Mouse (Mus musculus) kidney, embryonic 14.5 days (tissue): Measurements from ENCODE around the gene Upf2. TPM values are rescaled to one million over a fixed set of nuclear protein-coding genes. Genes with fewer than 3 reads are reported as not detected.

Experiments
- ATAC-seq: fragments of 200-750 bp; cut with Nextera tagmentation; 2 replicates; pipeline ENCODE4 v1.8.0; 2017; ENCODE audit warnings: moderate number of reproducible peaks, mild to moderate bottlenecking, moderate TSS enrichment, moderate library complexity; ENCODE audit not compliant: low FRiP score, low TSS enrichment
- H3K27ac ChIP-seq: fragments of 300-500 bp; sonication (generic); 2 replicates; pipeline ENCODE4 v1.5.1; 2014; ENCODE audit warnings: low read depth, mild to moderate bottlenecking, low read length, moderate library complexity, mixed read lengths
- H3K27me3 ChIP-seq: fragments of 300-500 bp; sonication (generic); 2 replicates; pipeline ENCODE4 v1.6.1; 2014; ENCODE audit warnings: mild to moderate bottlenecking, low read length; ENCODE audit not compliant: control insufficient read depth, insufficient read depth
- H3K36me3 ChIP-seq: fragments of 300-500 bp; sonication (generic); 2 replicates; pipeline ENCODE4 v1.6.1; 2014; ENCODE audit warnings: low read length, mixed read lengths; ENCODE audit not compliant: control insufficient read depth, insufficient read depth
- H3K4me1 ChIP-seq: fragments of 300-500 bp; sonication (generic); 2 replicates; pipeline ENCODE4 v1.6.1; 2014; ENCODE audit warnings: low read length, mixed read lengths; ENCODE audit not compliant: control insufficient read depth, insufficient read depth
- H3K4me2 ChIP-seq: fragments of 300-500 bp; sonication (generic); replicated peaks from 2 replicates; pipeline ENCODE4 v1.6.1; 2014; ENCODE audit warnings: low read depth, mild to moderate bottlenecking, low read length
- H3K4me3 ChIP-seq: fragments of 300-500 bp; sonication (generic); 2 replicates; pipeline ENCODE4 v1.5.1; 2014; ENCODE audit warnings: mild to moderate bottlenecking, low read length
- H3K9ac ChIP-seq: fragments of 300-500 bp; sonication (generic); 2 replicates; pipeline ENCODE4 v1.6.1; 2014; ENCODE audit warnings: low read depth, mild to moderate bottlenecking, low read length, moderate library complexity
- H3K9me3 ChIP-seq: fragments of 300-500 bp; sonication (generic); 2 replicates; pipeline ENCODE4 v1.6.1; 2016; ENCODE audit warnings: low read length; ENCODE audit not compliant: control insufficient read depth
- WGBS: fragments of 180-500 bp; shearing (Covaris S2); extraction: QIAGEN DNeasy Blood & Tissue Kit; methylation state at CpG from one replicate; pipeline ENCODE4 v1.1.7; 2014; 5-methylcytosine and 5-hydroxymethylcytosine counted together
- polyA plus RNA-seq: library from polyadenylated mRNA; unstranded; fragments of >200 nt; fragmentation: Nextera tagmentation; extraction: Ambion mirVana; gene quantifications from 2 replicates; pipeline ENCODE4 v1.2.1, GENCODE M21; 2014

Upf2 gene
- polyA plus RNA-seq, 1 experiment from 2014 or later: 12.1 TPM

GRCm38 (mm10) chr2:5930291-5931054 is 20.8 kb upstream of the Upf2 start:
- no peaks in the 10 kb centered on the region; the same call in 1 of the 2 replicates for H3K36me3 ChIP-seq
- no peak overlapping the region; the same call in 1 of the 2 replicates for H3K27ac ChIP-seq
- no peaks in the 10 kb centered on the region for H3K27me3 ChIP-seq
- no peak overlapping the region for H3K4me2 ChIP-seq
- 79% methylated on average over 18 of the region's 18 CpGs for WGBS
- no peak for ATAC-seq
- H3K4me1 ChIP-seq: no peaks in the 10 kb centered on the region
- H3K4me3 ChIP-seq: no peak overlapping the region
- no peaks in the 10 kb centered on the region for H3K9me3 ChIP-seq
- H3K9ac ChIP-seq: no peak overlapping the region

- Histone ChIP-seq H3K27me3 (no peaks in the 10 kb centered on the region), H3K4me3 (no peak overlapping the region), H3K4me2 (no peak overlapping the region), H3K4me1 (no peaks in the 10 kb centered on the region), H3K27ac (no peak overlapping the region), H3K9me3 (no peaks in the 10 kb centered on the region), H3K9ac (no peak overlapping the region), H3K36me3 (no peaks in the 10 kb centered on the region; the same call in 1 of the 2 replicates)
- no peak for ATAC-seq
- 96% methylated on average over 5 of the region's 5 CpGs for WGBS
These were observed 19.3 kb upstream of the Upf2 start for GRCm38 (mm10) chr2:5931938-5932337.

DNA sequence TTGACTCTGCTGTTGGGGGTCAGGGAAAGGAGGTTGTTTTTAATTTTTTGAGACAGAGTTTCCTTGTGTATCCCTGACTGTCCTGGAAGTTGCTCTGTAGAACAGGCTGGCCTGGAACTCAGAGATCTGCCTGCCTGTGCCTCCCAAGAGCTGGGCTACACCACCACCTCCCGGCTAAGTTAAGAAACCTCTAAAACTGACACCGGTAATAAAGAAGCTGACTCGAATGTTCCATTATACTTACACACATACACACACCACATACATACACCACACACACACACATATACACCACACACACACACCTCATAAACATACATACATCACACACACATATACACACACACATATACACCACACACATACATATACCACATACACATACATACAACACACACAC is 16.3 kb upstream of the Upf2 start:
- WGBS: 48% methylated on average over 3 of the region's 3 CpGs
- no peaks in the 10 kb centered on the region for H3K9me3 ChIP-seq
- H3K36me3 ChIP-seq: no peaks in the 10 kb centered on the region
- H3K27ac ChIP-seq: no peak overlapping the region
- H3K4me3 ChIP-seq: no peak overlapping the region
- no peaks in the 10 kb centered on the region for H3K4me1 ChIP-seq
- no peak overlapping the region for H3K9ac ChIP-seq
- no peak overlapping the region for H3K4me2 ChIP-seq
- H3K27me3 ChIP-seq: no peaks in the 10 kb centered on the region
- ATAC-seq: no peak

- H3K4me3 ChIP-seq: no peak overlapping the region
- no peak overlapping the region for H3K27ac ChIP-seq
- no peak overlapping the region for H3K4me2 ChIP-seq
- H3K27me3 ChIP-seq: no peaks in the 10 kb centered on the region
- WGBS: 15% methylated on average over 6 of the region's 6 CpGs
- H3K9ac ChIP-seq: no peak overlapping the region
- no peaks in the 10 kb centered on the region for H3K9me3 ChIP-seq
- no peaks in the 10 kb centered on the region for H3K4me1 ChIP-seq
- peak; percentile 63; the same call in 1 of the 2 replicates for ATAC-seq
- no peaks in the 10 kb centered on the region for H3K36me3 ChIP-seq
These were observed 15.2 kb upstream of the Upf2 start for GRCm38 (mm10) chr2:5936068-5936467.

DNA sequence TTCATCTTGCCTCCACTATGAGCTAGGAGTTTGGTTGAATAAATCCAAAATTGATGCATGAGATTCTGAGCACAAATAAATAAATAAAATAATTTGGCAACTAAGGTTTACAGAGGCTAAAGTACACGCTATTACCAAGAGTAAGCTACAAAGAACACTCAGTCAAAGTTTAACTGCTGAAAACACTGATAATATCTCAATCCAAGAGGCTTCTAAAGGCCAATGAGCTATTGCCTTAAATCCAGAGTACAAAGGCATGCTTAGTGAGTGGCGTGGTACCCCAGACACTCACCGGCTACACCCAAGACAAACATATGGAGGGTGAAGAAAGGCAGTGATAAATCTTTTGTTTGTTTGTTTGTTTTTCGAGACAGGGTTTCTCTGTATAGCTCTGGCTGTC is 14.7 kb upstream of the Upf2 start:
- Histone ChIP-seq H3K36me3 (no peaks in the 10 kb centered on the region), H3K4me3 (no peak overlapping the region), H3K4me1 (no peaks in the 10 kb centered on the region), H3K27me3 (no peaks in the 10 kb centered on the region), H3K9me3 (no peaks in the 10 kb centered on the region), H3K9ac (no peak overlapping the region), H3K4me2 (no peak overlapping the region), H3K27ac (no peak overlapping the region)
- WGBS: 51% methylated on average over 4 of the region's 4 CpGs
- ATAC-seq: no peak

- WGBS: 92% methylated on average over 3 of the region's 3 CpGs
- H3K4me2 ChIP-seq: no peak overlapping the region
These were observed 11.9 kb upstream of the Upf2 start for GRCm38 (mm10) chr2:5939319-5939718.

DNA sequence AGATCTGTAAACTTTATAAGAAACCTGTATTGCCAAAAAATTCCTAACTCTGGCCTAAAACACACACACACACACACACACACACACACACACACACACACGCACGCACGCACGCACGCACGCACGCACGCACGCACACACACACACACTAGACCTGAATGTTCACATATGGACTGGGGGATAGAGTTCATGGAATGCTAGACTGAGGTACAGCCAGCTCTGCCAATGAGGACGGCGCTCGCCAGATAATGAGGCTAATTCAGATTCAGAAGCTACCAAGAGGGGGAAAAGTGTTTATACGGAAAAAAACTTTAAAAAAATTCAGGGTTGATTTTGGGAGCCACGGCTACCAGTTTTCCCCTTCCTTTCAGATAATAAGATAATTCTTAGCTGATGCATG is 11.4 kb upstream of the Upf2 start:
- Histone ChIP-seq H3K4me1 (no peaks in the 10 kb centered on the region), H3K4me2 (no peak overlapping the region), H3K4me3 (no peak overlapping the region), H3K9me3 (no peaks in the 10 kb centered on the region), H3K9ac (no peak overlapping the region), H3K36me3 (no peaks in the 10 kb centered on the region), H3K27me3 (no peaks in the 10 kb centered on the region), H3K27ac (no peak overlapping the region)
- 90% methylated on average over 14 of the region's 14 CpGs for WGBS
- ATAC-seq: no peak

More at GRCm38 (mm10) chr2:5939319-5939718, 11.9 kb upstream of the Upf2 start:
- ATAC-seq: no peak
- H3K4me1 ChIP-seq: no peaks in the 10 kb centered on the region
- H3K27ac ChIP-seq: no peak overlapping the region
- H3K36me3 ChIP-seq: no peaks in the 10 kb centered on the region
- H3K9ac ChIP-seq: no peak overlapping the region
- no peaks in the 10 kb centered on the region for H3K9me3 ChIP-seq
- no peak overlapping the region for H3K4me3 ChIP-seq
- H3K27me3 ChIP-seq: no peaks in the 10 kb centered on the region

- no peak overlapping the region for H3K27ac ChIP-seq
- H3K4me2 ChIP-seq: no peak overlapping the region
- H3K27me3 ChIP-seq: no peaks in the 10 kb centered on the region
- ATAC-seq: no peak
- H3K9ac ChIP-seq: no peak overlapping the region
- H3K4me1 ChIP-seq: no peaks in the 10 kb centered on the region
- 95% methylated on average over 9 of the region's 9 CpGs for WGBS
- H3K4me3 ChIP-seq: no peak overlapping the region
- no peaks in the 10 kb centered on the region for H3K36me3 ChIP-seq
- H3K9me3 ChIP-seq: no peaks in the 10 kb centered on the region
These were observed 10.3 kb upstream of the Upf2 start for GRCm38 (mm10) chr2:5940936-5941335.

GRCm38 (mm10) chr2:5941861-5942415 is 9.3 kb upstream of the Upf2 start:
- no peaks in the 10 kb centered on the region for H3K4me1 ChIP-seq
- H3K36me3 ChIP-seq: no peaks in the 10 kb centered on the region
- H3K27ac ChIP-seq: no peak overlapping the region
- H3K27me3 ChIP-seq: no peaks in the 10 kb centered on the region
- no peak for ATAC-seq
- 62% methylated on average over 11 of the region's 11 CpGs for WGBS
- no peaks in the 10 kb centered on the region for H3K9me3 ChIP-seq
- H3K4me2 ChIP-seq: peak overlapping the region; percentile 66
- peak overlapping the region; percentile 53 for H3K4me3 ChIP-seq
- peak overlapping the region; percentile 67 for H3K9ac ChIP-seq
